Mouse (Mus musculus): ENCODE results near the gene Pim3. TPM values are rescaled to one million over a fixed set of nuclear protein-coding genes. Genes with fewer than 3 reads are reported as not detected.

The Pim3 gene
- polyA plus RNA-seq, 1 experiment: 24.2 TPM

- no peaks in the 10 kb centered on the region for H3K27me3 ChIP-seq (ENCODE audit: control insufficient read depth, insufficient read depth, low read length)
- DNase-seq: peak; percentile 55 to 67
- peak overlapping the region; percentile 75; the same call in 1 of the 2 replicates for H3K27ac ChIP-seq (ENCODE audit: insufficient read depth, low read length)
- H3K4me3 ChIP-seq (replicated peaks; ENCODE audit: insufficient read depth, low read depth, low read length): no peak overlapping the region
- H3K4me1 ChIP-seq (ENCODE audit: control insufficient read depth, insufficient read depth, low read length): peaks cover 58% of the 10 kb centered on the region
- WGBS: 42% methylated on average over 10 of the region's 10 CpGs
- no peak for TF ChIP-seq CTCF (IDR thresholded peaks at IDR 0.05; ENCODE audit: borderline replicate concordance, insufficient read depth, low read depth, low read length)
These were observed 21.9 kb upstream of the Pim3 start for GRCm38 (mm10) chr15:88840126-88840525.

- WGBS: 42% methylated on average over 2 of the region's 2 CpGs
- H3K4me3 ChIP-seq (replicated peaks; ENCODE audit: insufficient read depth, low read depth, low read length): no peak overlapping the region
These were observed 20.8 kb upstream of the Pim3 start for GRCm38 (mm10) chr15:88841160-88841559.

GRCm38 (mm10) chr15:88841580-88842299 is 20.2 kb upstream of the Pim3 start:
- DNase-seq: peak; percentile 87 to 88
- peak overlapping the region; percentile 0; the same call in 1 of the 2 replicates for H3K27ac ChIP-seq (ENCODE audit: insufficient read depth, low read length)
- WGBS: 65% methylated on average over 3 of the region's 3 CpGs
- H3K4me1 ChIP-seq (ENCODE audit: control insufficient read depth, insufficient read depth, low read length): peaks cover 60% of the 10 kb centered on the region
- TF ChIP-seq CTCF (IDR thresholded peaks at IDR 0.05; ENCODE audit: borderline replicate concordance, insufficient read depth, low read depth, low read length) (no peak), POLR2A (IDR thresholded peaks at IDR 0.05; ENCODE audit: borderline replicate concordance, insufficient read depth, low read length) (no peak)
- no peaks in the 10 kb centered on the region for H3K27me3 ChIP-seq (ENCODE audit: control insufficient read depth, insufficient read depth, low read length)
- no peak overlapping the region for H3K4me3 ChIP-seq (replicated peaks; ENCODE audit: insufficient read depth, low read depth, low read length)

More at GRCm38 (mm10) chr15:88841160-88841559, 20.8 kb upstream of the Pim3 start:
- TF ChIP-seq POLR2A (IDR thresholded peaks at IDR 0.05; ENCODE audit: borderline replicate concordance, insufficient read depth, low read length) (no peak), CTCF (IDR thresholded peaks at IDR 0.05; ENCODE audit: borderline replicate concordance, insufficient read depth, low read depth, low read length) (no peak)
- Histone ChIP-seq H3K4me1 (ENCODE audit: control insufficient read depth, insufficient read depth, low read length) (peaks cover 60% of the 10 kb centered on the region), H3K27me3 (ENCODE audit: control insufficient read depth, insufficient read depth, low read length) (no peaks in the 10 kb centered on the region), H3K27ac (ENCODE audit: insufficient read depth, low read length) (no peak overlapping the region)
- peak in 1 of 2 experiments; percentile 52 for DNase-seq

- no peak for TF ChIP-seq POLR2A (IDR thresholded peaks at IDR 0.05; ENCODE audit: borderline replicate concordance, insufficient read depth, low read length)
- TF ChIP-seq CTCF (IDR thresholded peaks at IDR 0.05; ENCODE audit: borderline replicate concordance, insufficient read depth, low read depth, low read length): no peak
- no peak overlapping the region for H3K4me3 ChIP-seq (replicated peaks; ENCODE audit: insufficient read depth, low read depth, low read length)
- peaks cover 60% of the 10 kb centered on the region for H3K4me1 ChIP-seq (ENCODE audit: control insufficient read depth, insufficient read depth, low read length)
- no peak for DNase-seq
- 0 out of 2 replicates have a peak overlapping the region, but pooled peaks have one; percentile 0 for H3K27ac ChIP-seq (ENCODE audit: insufficient read depth, low read length)
- 22% methylated on average over 3 of the region's 3 CpGs for WGBS
- H3K27me3 ChIP-seq (ENCODE audit: control insufficient read depth, insufficient read depth, low read length): no peaks in the 10 kb centered on the region
These were observed 19.7 kb upstream of the Pim3 start for GRCm38 (mm10) chr15:88842300-88842673.

GRCm38 (mm10) chr15:88843486-88844097 is 18.4 kb upstream of the Pim3 start:
- DNase-seq: no peak
- TF ChIP-seq POLR2A (IDR thresholded peaks at IDR 0.05; ENCODE audit: borderline replicate concordance, insufficient read depth, low read length): no peak
- TF ChIP-seq CTCF (IDR thresholded peaks at IDR 0.05; ENCODE audit: borderline replicate concordance, insufficient read depth, low read depth, low read length): no peak
- no peaks in the 10 kb centered on the region for H3K27me3 ChIP-seq (ENCODE audit: control insufficient read depth, insufficient read depth, low read length)
- H3K4me1 ChIP-seq (ENCODE audit: control insufficient read depth, insufficient read depth, low read length): peaks cover 57% of the 10 kb centered on the region
- H3K27ac ChIP-seq (ENCODE audit: insufficient read depth, low read length): no peak overlapping the region
- no peak overlapping the region for H3K4me3 ChIP-seq (replicated peaks; ENCODE audit: insufficient read depth, low read depth, low read length)
- WGBS: 56% methylated on average over 8 of the region's 8 CpGs

GRCm38 (mm10) chr15:88844966-88845365 is 17.0 kb upstream of the Pim3 start:
- 35% methylated on average over 7 of the region's 7 CpGs for WGBS
- peak in 1 of 2 experiments; percentile 44 for DNase-seq
- no peaks in the 10 kb centered on the region for H3K27me3 ChIP-seq (ENCODE audit: control insufficient read depth, insufficient read depth, low read length)

GRCm38 (mm10) chr15:88848661-88849060 is 13.3 kb upstream of the Pim3 start:
- no peak for DNase-seq
- Histone ChIP-seq H3K4me1 (ENCODE audit: control insufficient read depth, insufficient read depth, low read length) (peaks cover 41% of the 10 kb centered on the region), H3K27ac (ENCODE audit: insufficient read depth, low read length) (no peak overlapping the region), H3K27me3 (ENCODE audit: control insufficient read depth, insufficient read depth, low read length) (no peaks in the 10 kb centered on the region), H3K4me3 (replicated peaks; ENCODE audit: insufficient read depth, low read depth, low read length) (no peak overlapping the region)
- TF ChIP-seq CTCF (IDR thresholded peaks at IDR 0.05; ENCODE audit: borderline replicate concordance, insufficient read depth, low read depth, low read length): no peak
- no peak for TF ChIP-seq POLR2A (IDR thresholded peaks at IDR 0.05; ENCODE audit: borderline replicate concordance, insufficient read depth, low read length)
- WGBS: 88% methylated on average over 1 of the region's 1 CpGs

More at GRCm38 (mm10) chr15:88844966-88845365, 17.0 kb upstream of the Pim3 start:
- Histone ChIP-seq H3K27ac (ENCODE audit: insufficient read depth, low read length) (no peak overlapping the region), H3K4me3 (replicated peaks; ENCODE audit: insufficient read depth, low read depth, low read length) (no peak overlapping the region), H3K4me1 (ENCODE audit: control insufficient read depth, insufficient read depth, low read length) (peaks cover 50% of the 10 kb centered on the region)
- no peak for TF ChIP-seq POLR2A (IDR thresholded peaks at IDR 0.05; ENCODE audit: borderline replicate concordance, insufficient read depth, low read length)
- TF ChIP-seq CTCF (IDR thresholded peaks at IDR 0.05; ENCODE audit: borderline replicate concordance, insufficient read depth, low read depth, low read length): no peak

- WGBS: 84% methylated on average over 2 of the region's 2 CpGs
- no peaks in the 10 kb centered on the region for H3K27me3 ChIP-seq (ENCODE audit: control insufficient read depth, insufficient read depth, low read length)
- H3K4me1 ChIP-seq (ENCODE audit: control insufficient read depth, insufficient read depth, low read length): peaks cover 43% of the 10 kb centered on the region
- TF ChIP-seq POLR2A (IDR thresholded peaks at IDR 0.05; ENCODE audit: borderline replicate concordance, insufficient read depth, low read length) (no peak), CTCF (IDR thresholded peaks at IDR 0.05; ENCODE audit: borderline replicate concordance, insufficient read depth, low read depth, low read length) (no peak)
- peak overlapping the region; percentile 11; the same call in 1 of the 2 replicates for H3K27ac ChIP-seq (ENCODE audit: insufficient read depth, low read length)
- no peak for DNase-seq
- no peak overlapping the region for H3K4me3 ChIP-seq (replicated peaks; ENCODE audit: insufficient read depth, low read depth, low read length)
These were observed 12.4 kb upstream of the Pim3 start for GRCm38 (mm10) chr15:88849621-88850020.

Data from cerebellum, adult 2 months (tissue).